Mouse (Mus musculus): ENCODE data around the gene Lcn12.

Lcn12 gene

GRCm38 (mm10) chr2:25493476-25493961 lies at the start of gene Lcn12:
TSS of gene Lcn12 (minus strand) at chr2:25493911.
- no peak for DNase-seq (ENCODE audit: low spot score)

GRCm38 (mm10) chr2:25541644-25542367 lies 48.1 kb upstream of the Lcn12 start:
- no peak for DNase-seq (ENCODE audit: low spot score)

GRCm38 (mm10) chr2:25540541-25540948 lies 46.8 kb upstream of the Lcn12 start:
- DNase-seq (ENCODE audit: low spot score): no peak

GRCm38 (mm10) chr2:25536531-25536930 lies 42.8 kb upstream of the Lcn12 start:
- DNase-seq (ENCODE audit: low spot score): no peak

- no peak for DNase-seq (ENCODE audit: low spot score)
These were observed 41.1 kb upstream of the Lcn12 start for GRCm38 (mm10) chr2:25534866-25535182.

- peak; percentile 59 for DNase-seq (ENCODE audit: low spot score)
These were observed 40.6 kb upstream of the Lcn12 start for GRCm38 (mm10) chr2:25534178-25534865.

- DNase-seq (ENCODE audit: low spot score): no peak
These were observed 40.0 kb upstream of the Lcn12 start for GRCm38 (mm10) chr2:25533707-25534106.

GRCm38 (mm10) chr2:25526510-25527302 lies 33.0 kb upstream of the Lcn12 start:
- DNase-seq (ENCODE audit: low spot score): no peak

GRCm38 (mm10) chr2:25509912-25510311 lies 16.2 kb upstream of the Lcn12 start:
- DNase-seq (ENCODE audit: low spot score): no peak

GRCm38 (mm10) chr2:25506964-25507363 lies 13.3 kb upstream of the Lcn12 start:
- no peak for DNase-seq (ENCODE audit: low spot score)

GRCm38 (mm10) chr2:25505860-25506259 lies 12.1 kb upstream of the Lcn12 start:
- no peak for DNase-seq (ENCODE audit: low spot score)

GRCm38 (mm10) chr2:25505000-25505399 lies 11.3 kb upstream of the Lcn12 start:
- DNase-seq (ENCODE audit: low spot score): no peak

GRCm38 (mm10) chr2:25504538-25504937 lies 10.8 kb upstream of the Lcn12 start:
- DNase-seq (ENCODE audit: low spot score): no peak

- DNase-seq (ENCODE audit: low spot score): no peak
These were observed 9.0 kb upstream of the Lcn12 start for GRCm38 (mm10) chr2:25502726-25503125.

GRCm38 (mm10) chr2:25501593-25502486 lies 8.1 kb upstream of the Lcn12 start, which contains the start of gene C8g:
TSS of gene C8g (minus strand) at chr2:25501719.
- DNase-seq (ENCODE audit: low spot score): no peak

GRCm38 (mm10) chr2:25500576-25501405 lies 7.1 kb upstream of the Lcn12 start, which contains the start of gene Fbxw5:
TSS of gene Fbxw5 (plus strand) at chr2:25500750.
- DNase-seq (ENCODE audit: low spot score): peak; percentile 79

GRCm38 (mm10) chr2:25500071-25500575 lies 6.4 kb upstream of the Lcn12 start:
- DNase-seq (ENCODE audit: low spot score): no peak

- DNase-seq (ENCODE audit: low spot score): no peak
These were observed 5.1 kb upstream of the Lcn12 start for GRCm38 (mm10) chr2:25498622-25499478.

- DNase-seq (ENCODE audit: low spot score): no peak
These were observed 4.3 kb upstream of the Lcn12 start for GRCm38 (mm10) chr2:25497846-25498575.
